Mouse (Mus musculus): ENCODE data around the gene Tfr2. TPM values are rescaled to one million over a fixed set of nuclear protein-coding genes. Genes with fewer than 3 reads are reported as not detected.
A peak's percentile ranks its signal among the peaks of the same experiment; 100 is the strongest.

Tfr2 gene
- polyA plus RNA-seq, 1 experiment from 2014 or later, result 0.11 TPM

- Histone ChIP-seq H3K27me3 (ENCODE audit: control insufficient read depth, insufficient read depth, low read length) (peaks cover 23% of the 10 kb centered on the region), H3K27ac (replicated peaks in 1 of 2; ENCODE audit: control insufficient read depth in 1 of 2, insufficient read depth in 1 of 2, low read depth in 2 of 2, low read length in 2 of 2) (no peak overlapping the region), H3K4me2 (ENCODE audit: low read length) (peak overlapping the region; percentile 28), H3K9ac (ENCODE audit: low read length) (no peak overlapping the region), H3K36me3 (ENCODE audit: control insufficient read depth, insufficient read depth, low read length) (no peaks in the 10 kb centered on the region), H3K4me1 (ENCODE audit: control insufficient read depth in 2 of 2, insufficient read depth in 2 of 2, low read length in 2 of 2) (no peaks in the 10 kb centered on the region; a peak in 1 of 4 replicates), H3K9me3 (ENCODE audit: control insufficient read depth, low read length) (0 out of 2 replicates have a peak, but pooled peaks cover 4% of the 10 kb centered on the region), H3K4me3 (ENCODE audit: control insufficient read depth in 1 of 2, insufficient read depth in 1 of 2, low read depth in 1 of 2, low read length in 2 of 2) (no peak overlapping the region)
- no peak for ATAC-seq (ENCODE audit: insufficient number of reproducible peaks, insufficient read depth, low FRiP score, low read depth)
- 26% methylated on average over 6 of the region's 6 CpGs for WGBS
These were observed 16.6 kb upstream of the Tfr2 start for GRCm38 (mm10) chr5:137553000-137553399.

GRCm38 (mm10) chr5:137553411-137553837 lies 16.2 kb upstream of the Tfr2 start, which contains the start of gene Actl6b:
Actl6b (plus strand) TSS chr5:137553517.
- ATAC-seq (ENCODE audit: insufficient number of reproducible peaks, insufficient read depth, low FRiP score, low read depth), result peak; percentile 59; the same call in 1 of the 2 replicates
- H3K27me3 ChIP-seq (ENCODE audit: control insufficient read depth, insufficient read depth, low read length), result peaks cover 23% of the 10 kb centered on the region
- 0 out of 2 replicates have a peak, but pooled peaks cover 4% of the 10 kb centered on the region for H3K9me3 ChIP-seq (ENCODE audit: control insufficient read depth, low read length)
- H3K27ac ChIP-seq (replicated peaks in 1 of 2; ENCODE audit: control insufficient read depth in 1 of 2, insufficient read depth in 1 of 2, low read depth in 2 of 2, low read length in 2 of 2), result no peak within 1 kb of the TSS
- H3K36me3 ChIP-seq (ENCODE audit: control insufficient read depth, insufficient read depth, low read length), result no peaks in the 10 kb centered on the region
- 1% methylated on average over 37 of the region's 37 CpGs for WGBS
- peak within 1 kb of the TSS; percentile 28 for H3K4me2 ChIP-seq (ENCODE audit: low read length)
- no peaks in the 10 kb centered on the region; a peak in 1 of 4 replicates for H3K4me1 ChIP-seq (ENCODE audit: control insufficient read depth in 2 of 2, insufficient read depth in 2 of 2, low read length in 2 of 2)
- no peak within 1 kb of the TSS for H3K4me3 ChIP-seq (ENCODE audit: control insufficient read depth in 1 of 2, insufficient read depth in 1 of 2, low read depth in 1 of 2, low read length in 2 of 2)
- H3K9ac ChIP-seq (ENCODE audit: low read length), result no peak within 1 kb of the TSS

GRCm38 (mm10) chr5:137553898-137554297 lies 15.7 kb upstream of the Tfr2 start:
- Histone ChIP-seq H3K27ac (replicated peaks in 1 of 2; ENCODE audit: control insufficient read depth in 1 of 2, insufficient read depth in 1 of 2, low read depth in 2 of 2, low read length in 2 of 2) (no peak overlapping the region), H3K36me3 (ENCODE audit: control insufficient read depth, insufficient read depth, low read length) (no peaks in the 10 kb centered on the region), H3K4me2 (ENCODE audit: low read length) (no peak overlapping the region), H3K27me3 (ENCODE audit: control insufficient read depth, insufficient read depth, low read length) (peaks cover 23% of the 10 kb centered on the region), H3K9ac (ENCODE audit: low read length) (no peak overlapping the region), H3K4me1 (ENCODE audit: control insufficient read depth in 2 of 2, insufficient read depth in 2 of 2, low read length in 2 of 2) (no peaks in the 10 kb centered on the region; a peak in 1 of 4 replicates), H3K4me3 (ENCODE audit: control insufficient read depth in 1 of 2, insufficient read depth in 1 of 2, low read depth in 1 of 2, low read length in 2 of 2) (no peak overlapping the region), H3K9me3 (ENCODE audit: control insufficient read depth, low read length) (0 out of 2 replicates have a peak, but pooled peaks cover 4% of the 10 kb centered on the region)
- ATAC-seq (ENCODE audit: insufficient number of reproducible peaks, insufficient read depth, low FRiP score, low read depth), result no peak
- 43% methylated on average over 11 of the region's 11 CpGs for WGBS

GRCm38 (mm10) chr5:137561556-137561955 lies 8.1 kb upstream of the Tfr2 start:
- H3K27me3 ChIP-seq (ENCODE audit: control insufficient read depth, insufficient read depth, low read length), result peaks cover 7% of the 10 kb centered on the region; the same call in 1 of the 2 replicates
- no peak for ATAC-seq (ENCODE audit: insufficient number of reproducible peaks, insufficient read depth, low FRiP score, low read depth)
- no peak overlapping the region for H3K27ac ChIP-seq (replicated peaks in 1 of 2; ENCODE audit: control insufficient read depth in 1 of 2, insufficient read depth in 1 of 2, low read depth in 2 of 2, low read length in 2 of 2)
- H3K4me3 ChIP-seq (ENCODE audit: control insufficient read depth in 1 of 2, insufficient read depth in 1 of 2, low read depth in 1 of 2, low read length in 2 of 2), result no peak overlapping the region
- no peaks in the 10 kb centered on the region for H3K36me3 ChIP-seq (ENCODE audit: control insufficient read depth, insufficient read depth, low read length)
- H3K4me1 ChIP-seq (ENCODE audit: control insufficient read depth in 2 of 2, insufficient read depth in 2 of 2, low read length in 2 of 2), result no peaks in the 10 kb centered on the region
- H3K9me3 ChIP-seq (ENCODE audit: control insufficient read depth, low read length), result no peaks in the 10 kb centered on the region
- no peak overlapping the region for H3K4me2 ChIP-seq (ENCODE audit: low read length)
- 59% methylated on average over 6 of the region's 6 CpGs for WGBS
- H3K9ac ChIP-seq (ENCODE audit: low read length), result no peak overlapping the region

- H3K9ac ChIP-seq (ENCODE audit: low read length), result no peak overlapping the region
- H3K27me3 ChIP-seq (ENCODE audit: control insufficient read depth, insufficient read depth, low read length), result peaks cover 7% of the 10 kb centered on the region; the same call in 1 of the 2 replicates
- H3K4me3 ChIP-seq (ENCODE audit: control insufficient read depth in 1 of 2, insufficient read depth in 1 of 2, low read depth in 1 of 2, low read length in 2 of 2), result no peak overlapping the region
- H3K4me2 ChIP-seq (ENCODE audit: low read length), result no peak overlapping the region
- H3K9me3 ChIP-seq (ENCODE audit: control insufficient read depth, low read length), result no peaks in the 10 kb centered on the region
- no peaks in the 10 kb centered on the region for H3K36me3 ChIP-seq (ENCODE audit: control insufficient read depth, insufficient read depth, low read length)
- WGBS, result 55% methylated on average over 10 of the region's 10 CpGs
- H3K4me1 ChIP-seq (ENCODE audit: control insufficient read depth in 2 of 2, insufficient read depth in 2 of 2, low read length in 2 of 2), result no peaks in the 10 kb centered on the region
- ATAC-seq (ENCODE audit: insufficient number of reproducible peaks, insufficient read depth, low FRiP score, low read depth), result no peak
- H3K27ac ChIP-seq (replicated peaks in 1 of 2; ENCODE audit: control insufficient read depth in 1 of 2, insufficient read depth in 1 of 2, low read depth in 2 of 2, low read length in 2 of 2), result no peak overlapping the region
These were observed 6.7 kb upstream of the Tfr2 start for GRCm38 (mm10) chr5:137562965-137563364.

GRCm38 (mm10) chr5:137565744-137566143 lies 3.9 kb upstream of the Tfr2 start:
- Histone ChIP-seq H3K4me2 (ENCODE audit: low read length) (no peak overlapping the region), H3K36me3 (ENCODE audit: control insufficient read depth, insufficient read depth, low read length) (no peaks in the 10 kb centered on the region), H3K27ac (replicated peaks in 1 of 2; ENCODE audit: control insufficient read depth in 1 of 2, insufficient read depth in 1 of 2, low read depth in 2 of 2, low read length in 2 of 2) (no peak overlapping the region), H3K27me3 (ENCODE audit: control insufficient read depth, insufficient read depth, low read length) (no peaks in the 10 kb centered on the region), H3K9me3 (ENCODE audit: control insufficient read depth, low read length) (no peaks in the 10 kb centered on the region), H3K4me3 (ENCODE audit: control insufficient read depth in 1 of 2, insufficient read depth in 1 of 2, low read depth in 1 of 2, low read length in 2 of 2) (no peak overlapping the region), H3K4me1 (ENCODE audit: control insufficient read depth in 2 of 2, insufficient read depth in 2 of 2, low read length in 2 of 2) (no peaks in the 10 kb centered on the region), H3K9ac (ENCODE audit: low read length) (no peak overlapping the region)
- 76% methylated on average over 6 of the region's 6 CpGs for WGBS
- ATAC-seq (ENCODE audit: insufficient number of reproducible peaks, insufficient read depth, low FRiP score, low read depth), result no peak

- WGBS, result 91% methylated on average over 5 of the region's 5 CpGs
These were observed 3.2 kb upstream of the Tfr2 start for GRCm38 (mm10) chr5:137566416-137566815.

GRCm38 (mm10) chr5:137568223-137568798 lies 1.3 kb upstream of the Tfr2 start:
- Histone ChIP-seq H3K27me3 (ENCODE audit: control insufficient read depth, insufficient read depth, low read length) (no peaks in the 10 kb centered on the region), H3K9me3 (ENCODE audit: control insufficient read depth, low read length) (no peaks in the 10 kb centered on the region), H3K36me3 (ENCODE audit: control insufficient read depth, insufficient read depth, low read length) (no peaks in the 10 kb centered on the region), H3K4me2 (ENCODE audit: low read length) (no peak overlapping the region), H3K4me3 (ENCODE audit: control insufficient read depth in 1 of 2, insufficient read depth in 1 of 2, low read depth in 1 of 2, low read length in 2 of 2) (no peak overlapping the region), H3K27ac (replicated peaks in 1 of 2; ENCODE audit: control insufficient read depth in 1 of 2, insufficient read depth in 1 of 2, low read depth in 2 of 2, low read length in 2 of 2) (no peak overlapping the region), H3K9ac (ENCODE audit: low read length) (no peak overlapping the region), H3K4me1 (ENCODE audit: control insufficient read depth in 2 of 2, insufficient read depth in 2 of 2, low read length in 2 of 2) (no peaks in the 10 kb centered on the region)
- no peak for ATAC-seq (ENCODE audit: insufficient number of reproducible peaks, insufficient read depth, low FRiP score, low read depth)
- 74% methylated on average over 8 of the region's 8 CpGs for WGBS

More at GRCm38 (mm10) chr5:137566416-137566815, 3.2 kb upstream of the Tfr2 start:
- no peaks in the 10 kb centered on the region for H3K27me3 ChIP-seq (ENCODE audit: control insufficient read depth, insufficient read depth, low read length)
- no peak overlapping the region for H3K27ac ChIP-seq (replicated peaks in 1 of 2; ENCODE audit: control insufficient read depth in 1 of 2, insufficient read depth in 1 of 2, low read depth in 2 of 2, low read length in 2 of 2)
- H3K9ac ChIP-seq (ENCODE audit: low read length), result no peak overlapping the region
- no peak overlapping the region for H3K4me2 ChIP-seq (ENCODE audit: low read length)
- H3K36me3 ChIP-seq (ENCODE audit: control insufficient read depth, insufficient read depth, low read length), result no peaks in the 10 kb centered on the region
- H3K9me3 ChIP-seq (ENCODE audit: control insufficient read depth, low read length), result no peaks in the 10 kb centered on the region
- no peak overlapping the region for H3K4me3 ChIP-seq (ENCODE audit: control insufficient read depth in 1 of 2, insufficient read depth in 1 of 2, low read depth in 1 of 2, low read length in 2 of 2)
- ATAC-seq (ENCODE audit: insufficient number of reproducible peaks, insufficient read depth, low FRiP score, low read depth), result no peak
- no peaks in the 10 kb centered on the region for H3K4me1 ChIP-seq (ENCODE audit: control insufficient read depth in 2 of 2, insufficient read depth in 2 of 2, low read length in 2 of 2)
